Mouse (Mus musculus) gastrocnemius, postnatal 25 days (tissue): ENCODE measurements around the gene B3gnt3. TPM values are rescaled to one million over a fixed set of nuclear protein-coding genes. Genes with fewer than 3 reads are reported as not detected.

Experiments
- total RNA-seq, 2 experiments: library from RNA; stranded (reverse); gene quantifications; 1 replicate in 1 of 2; 2 replicates in 1 of 2; pipeline ENCODE4 v1.2.3; 2021

The B3gnt3 gene
- total RNA-seq, 2 experiments from 2014 or later = 1.5 to 3.8 TPM

Other genes starting within 250 kb of the B3gnt3 start
- 10 to 100 TPM; 27.6 to 28.9 TPM for gene Abhd8, start 238.1 kb downstream of the B3gnt3 start, total RNA-seq
- gene Mrpl34, start 236.8 kb downstream of the B3gnt3 start, total RNA-seq = 10 to 100 TPM; 62.6 to 75.2 TPM
- 10 to 100 TPM; 23.9 to 24.9 TPM for gene Dda1, start 232.6 kb downstream of the B3gnt3 start, total RNA-seq
- gene Ano8, start 215.8 kb downstream of the B3gnt3 start, total RNA-seq = 10 to 100 TPM; 17.1 to 18.4 TPM
- 10 to 100 TPM in 1 of 2 experiments, 1 to 10 TPM in 1; 9.6 to 11.5 TPM for gene Gtpbp3, start 213.7 kb downstream of the B3gnt3 start, total RNA-seq
- gene Plvap, start 190.0 kb downstream of the B3gnt3 start, total RNA-seq = 10 to 100 TPM in 1 of 2 experiments, 1 to 10 TPM in 1; 8.4 to 22.5 TPM
- gene Ccdc194, start 176.1 kb downstream of the B3gnt3 start, total RNA-seq = not detected
- gene Bst2, start 164.3 kb downstream of the B3gnt3 start, total RNA-seq = 1 to 10 TPM; 7.6 to 8.9 TPM
- 10 to 100 TPM; 23.0 to 23.6 TPM for gene Mvb12a, start 158.9 kb downstream of the B3gnt3 start, total RNA-seq
- gene Tmem221, start 142.9 kb downstream of the B3gnt3 start, total RNA-seq = not detected
- under 1 TPM in 1 of 2 experiments, not detected in 1; 0.24 TPM for gene Nxnl1, start 135.2 kb downstream of the B3gnt3 start, total RNA-seq
- gene Slc27a1, start 132.9 kb downstream of the B3gnt3 start, total RNA-seq = 10 to 100 TPM; 62.6 to 62.9 TPM
- gene Pgls, start 109.6 kb downstream of the B3gnt3 start, total RNA-seq = 10 to 100 TPM; 26.3 to 26.9 TPM
- gene Fam129c, start 104.1 kb downstream of the B3gnt3 start, total RNA-seq = under 1 TPM; 0.29 to 0.38 TPM
- 10 to 100 TPM; 35.3 to 36.0 TPM for gene Colgalt1, start 90.8 kb downstream of the B3gnt3 start, total RNA-seq
- gene Unc13a, start 30.0 kb downstream of the B3gnt3 start, total RNA-seq = under 1 TPM in 1 of 2 experiments, not detected in 1; 0.29 TPM
- gene Jak3, start 25.5 kb downstream of the B3gnt3 start, total RNA-seq = 1 to 10 TPM; 1.9 to 3.0 TPM
- gene Insl3, start 12.6 kb downstream of the B3gnt3 start, total RNA-seq = 1 to 10 TPM in 1 of 2 experiments, under 1 TPM in 1; 0.49 to 2.7 TPM
- gene Fcho1, start 23.9 kb upstream of the B3gnt3 start, total RNA-seq = not detected
- 1 to 10 TPM; 2.3 to 2.6 TPM for gene Zfp709, start 180.2 kb upstream of the B3gnt3 start, total RNA-seq
- 1 to 10 TPM; 2.5 to 2.6 TPM for gene Zfp882, start 206.8 kb upstream of the B3gnt3 start, total RNA-seq
- 10 to 100 TPM; 14.5 to 18.5 TPM for gene Zfp617, start 206.8 kb upstream of the B3gnt3 start, total RNA-seq
- gene Zfp961, start 249.2 kb upstream of the B3gnt3 start, total RNA-seq = 1 to 10 TPM; 2.4 to 3.0 TPM